Mouse (Mus musculus): ENCODE measurements around the gene Stx3.
A peak's percentile ranks its signal among the peaks of the same experiment; 100 is the strongest.

Stx3 gene

DNA sequence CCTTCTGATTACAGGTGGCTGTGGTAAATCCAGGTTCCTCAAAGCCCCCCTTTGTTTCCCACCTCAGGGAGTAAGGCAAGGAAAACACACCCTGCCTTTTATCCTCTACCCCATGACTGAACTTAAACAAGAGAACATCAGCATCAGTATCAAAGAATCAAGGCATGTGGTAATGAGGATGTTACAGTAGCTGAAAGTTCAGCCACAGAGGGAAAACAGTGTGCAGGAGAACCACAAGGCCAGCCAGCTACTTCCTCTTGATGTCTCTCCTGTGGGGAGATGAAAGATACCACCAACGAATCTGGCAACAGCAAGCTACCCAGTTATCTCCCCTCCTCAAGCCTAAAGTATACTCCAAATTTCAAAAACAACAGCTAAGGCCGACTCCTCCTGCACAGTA is 12.0 kb downstream of the Stx3 start:
- DNase-seq: no peak

DNA sequence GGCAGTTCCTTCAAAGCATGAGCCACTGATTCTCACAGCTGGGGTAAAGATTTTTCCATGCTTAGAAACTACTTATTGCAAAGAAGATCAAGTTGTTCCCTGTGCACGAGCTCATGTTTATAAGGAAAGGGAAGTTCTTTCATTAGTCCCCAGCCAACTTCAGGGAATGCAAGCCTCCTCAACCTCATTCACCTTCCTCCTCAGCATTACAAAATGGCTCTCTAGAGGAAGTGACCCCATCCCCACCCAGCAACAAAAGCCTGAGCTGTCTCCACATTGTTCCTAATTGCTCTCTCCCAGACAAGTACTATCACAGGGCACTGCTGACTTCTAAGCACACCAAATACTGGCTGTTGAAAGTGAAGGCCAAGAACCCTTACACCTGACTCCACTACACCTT is 14.8 kb downstream of the Stx3 start:
- no peak for DNase-seq

DNA sequence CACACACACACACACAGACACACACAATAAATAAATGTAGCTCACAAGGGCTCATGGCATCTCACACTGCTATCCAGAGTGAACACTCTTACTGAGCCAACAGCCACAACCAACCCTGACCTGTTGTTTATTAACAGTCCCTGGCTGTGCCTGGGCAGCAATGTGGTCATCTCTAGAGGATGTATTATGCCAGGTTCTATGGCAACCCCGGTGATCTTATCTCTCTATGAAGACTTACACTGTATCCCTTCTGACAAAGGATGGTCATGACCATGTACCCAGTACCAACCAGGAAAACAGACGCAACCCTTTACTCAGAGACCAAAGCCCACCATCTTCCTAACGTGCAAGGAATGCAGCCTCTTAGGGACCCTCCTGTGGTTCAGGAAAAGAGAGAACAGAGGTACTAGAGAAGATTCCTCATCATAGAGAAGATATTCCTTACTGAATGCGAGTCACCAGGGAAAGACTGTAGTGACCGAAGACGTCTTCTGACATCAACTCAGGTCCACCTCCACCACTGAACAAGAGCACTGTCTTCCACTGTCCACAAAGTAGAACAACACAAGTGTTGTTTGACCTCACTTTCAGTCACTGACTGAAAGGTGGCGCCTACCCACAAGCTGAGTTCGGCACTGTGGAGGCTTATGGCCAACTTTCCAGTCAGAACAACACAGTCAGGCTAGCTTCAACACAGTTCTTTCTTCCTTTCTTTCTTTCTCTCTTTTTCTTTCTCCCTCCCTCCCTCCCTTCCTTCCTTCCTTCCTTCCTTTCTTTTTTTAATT is 18.5 kb downstream of the Stx3 start:
- DNase-seq: no peak

DNA sequence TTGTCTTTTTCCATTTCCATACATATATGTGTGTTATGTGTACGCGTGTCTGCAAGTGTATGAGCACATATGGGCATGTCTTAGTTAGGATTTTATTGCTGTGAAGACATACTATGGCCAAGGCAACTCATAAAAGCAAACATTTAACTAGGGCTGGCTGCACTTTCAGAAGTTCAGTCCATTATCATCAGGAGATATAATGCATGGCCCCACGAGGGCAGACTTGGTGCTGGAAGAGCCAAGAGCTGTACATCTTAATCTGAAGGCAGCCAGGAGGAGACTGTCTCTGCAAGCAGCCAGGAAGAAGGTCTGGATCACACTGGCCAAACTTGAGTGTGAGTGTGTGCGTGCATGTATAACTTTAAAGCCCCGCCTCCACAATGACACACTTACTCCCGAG is 24.8 kb downstream of the Stx3 start:
- no peak for DNase-seq

DNA sequence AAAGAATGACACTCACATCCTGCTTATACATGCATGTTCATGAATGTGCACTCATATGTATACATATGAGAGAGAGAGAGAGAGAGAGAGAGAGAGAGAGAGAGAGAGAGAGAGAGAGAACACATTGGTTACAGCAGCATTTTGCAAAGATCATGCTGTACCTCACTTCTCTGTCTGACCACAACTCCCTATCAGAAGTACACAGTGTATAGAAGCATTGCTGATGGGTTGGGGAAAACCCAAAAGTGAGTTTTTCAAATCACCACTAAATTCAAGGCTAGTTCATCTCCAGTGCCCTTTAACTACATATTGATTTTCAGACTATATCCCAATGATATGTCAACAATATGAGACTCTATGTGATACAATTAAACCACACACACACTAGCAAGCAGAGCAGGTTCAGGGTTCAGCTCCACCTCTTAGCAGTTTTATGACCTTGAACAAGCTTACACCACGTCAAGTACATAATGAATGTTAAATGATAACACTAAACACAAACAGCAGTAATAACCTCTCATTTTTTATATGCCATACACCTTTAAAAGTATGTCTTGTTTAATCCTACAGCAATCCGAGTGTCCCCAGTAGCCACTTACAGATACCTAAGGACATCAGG is 25.4 kb downstream of the Stx3 start:
- DNase-seq: no peak

DNA sequence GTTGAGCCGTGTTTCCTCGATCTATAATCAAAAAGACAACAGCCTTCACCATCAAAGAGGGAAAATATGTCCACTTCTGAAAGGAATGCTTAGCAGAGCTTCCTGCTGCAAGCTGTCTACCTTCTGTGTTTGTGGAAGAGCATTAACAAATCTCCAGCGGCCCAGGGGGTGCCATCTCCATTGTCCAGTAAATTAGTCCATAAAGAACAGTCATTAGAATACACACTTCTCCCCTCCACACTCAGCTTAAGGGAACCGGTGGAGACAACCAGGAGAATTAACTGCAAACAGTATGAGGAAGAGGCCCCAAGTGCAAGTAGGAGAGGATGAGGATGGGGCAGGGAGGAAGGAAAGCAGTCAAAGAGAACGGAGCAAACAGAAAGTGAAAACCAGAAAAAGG is 27.4 kb downstream of the Stx3 start:
- DNase-seq: no peak

DNA sequence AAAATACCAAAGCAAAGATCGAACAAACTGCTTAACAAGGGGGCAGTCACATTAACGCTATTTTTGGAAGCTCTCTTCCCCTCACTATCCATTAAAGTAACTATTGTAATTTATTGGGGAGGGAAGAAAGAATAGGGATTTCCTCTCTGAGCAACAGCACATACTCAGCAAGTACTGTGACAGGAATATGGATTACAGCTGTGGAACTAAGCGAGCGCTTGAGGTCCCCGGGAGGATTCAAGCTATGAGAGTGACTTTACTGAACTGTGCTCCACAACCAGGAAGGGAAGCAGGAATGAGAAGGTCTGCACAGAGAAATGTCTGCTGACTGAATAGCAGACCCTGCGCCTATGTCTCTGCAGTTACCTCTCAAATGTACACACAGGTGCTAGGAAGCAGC is 30.3 kb downstream of the Stx3 start:
- no peak for DNase-seq

DNA sequence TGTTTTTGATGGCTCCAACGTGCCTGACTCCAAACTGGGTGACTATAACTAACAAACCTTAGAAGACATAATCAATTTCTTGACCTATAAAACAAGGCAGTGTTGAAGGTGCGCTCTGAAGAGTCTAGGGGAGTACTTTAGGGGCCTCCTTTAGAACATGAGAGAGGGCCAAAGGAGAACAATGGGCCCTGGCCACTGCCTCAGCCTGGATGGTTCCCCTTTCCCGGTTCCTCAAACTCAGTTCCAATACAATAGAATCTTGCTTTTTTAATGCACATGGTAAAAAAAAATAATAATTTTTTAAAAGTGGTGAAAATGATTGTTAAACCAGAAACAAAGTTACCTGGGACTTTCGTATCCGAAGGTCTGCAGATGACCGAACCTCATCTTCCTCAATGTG is 31.4 kb downstream of the Stx3 start:
- DNase-seq: no peak

DNA sequence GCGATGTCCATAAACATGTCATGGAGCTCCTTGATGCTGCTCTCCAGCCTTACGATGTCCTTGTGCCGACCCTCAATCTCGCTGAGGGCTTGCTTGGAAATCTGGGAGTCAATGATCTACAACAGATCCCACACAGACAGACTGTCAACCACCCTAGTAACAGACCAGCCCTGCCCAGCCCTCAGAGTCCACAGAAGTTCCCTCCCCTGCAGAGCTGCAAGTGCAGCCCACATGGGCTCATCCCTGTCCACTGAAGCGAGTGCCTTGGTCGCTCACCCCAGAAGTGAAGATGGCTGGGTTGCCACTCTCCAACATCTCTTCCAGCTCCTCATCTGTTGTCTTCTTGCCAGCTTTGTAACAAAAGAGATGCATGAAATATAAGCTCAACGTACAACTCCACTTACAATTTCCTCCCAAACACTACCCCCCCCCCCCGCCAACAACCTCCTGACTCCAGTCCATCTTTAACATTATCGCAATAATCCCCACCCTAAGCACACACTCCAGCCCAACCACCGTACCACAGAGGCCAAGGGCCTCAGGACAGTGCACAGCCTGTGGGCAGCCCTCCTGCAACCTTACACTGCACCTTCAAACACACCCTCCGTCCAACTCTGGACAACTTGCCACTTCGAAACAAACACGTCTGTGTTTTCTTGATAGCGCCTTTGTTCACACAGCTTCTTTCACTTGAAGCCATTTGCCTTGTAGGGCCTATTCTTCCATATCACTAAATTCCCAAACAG is 33.6 kb downstream of the Stx3 start:
- no peak for DNase-seq

DNA sequence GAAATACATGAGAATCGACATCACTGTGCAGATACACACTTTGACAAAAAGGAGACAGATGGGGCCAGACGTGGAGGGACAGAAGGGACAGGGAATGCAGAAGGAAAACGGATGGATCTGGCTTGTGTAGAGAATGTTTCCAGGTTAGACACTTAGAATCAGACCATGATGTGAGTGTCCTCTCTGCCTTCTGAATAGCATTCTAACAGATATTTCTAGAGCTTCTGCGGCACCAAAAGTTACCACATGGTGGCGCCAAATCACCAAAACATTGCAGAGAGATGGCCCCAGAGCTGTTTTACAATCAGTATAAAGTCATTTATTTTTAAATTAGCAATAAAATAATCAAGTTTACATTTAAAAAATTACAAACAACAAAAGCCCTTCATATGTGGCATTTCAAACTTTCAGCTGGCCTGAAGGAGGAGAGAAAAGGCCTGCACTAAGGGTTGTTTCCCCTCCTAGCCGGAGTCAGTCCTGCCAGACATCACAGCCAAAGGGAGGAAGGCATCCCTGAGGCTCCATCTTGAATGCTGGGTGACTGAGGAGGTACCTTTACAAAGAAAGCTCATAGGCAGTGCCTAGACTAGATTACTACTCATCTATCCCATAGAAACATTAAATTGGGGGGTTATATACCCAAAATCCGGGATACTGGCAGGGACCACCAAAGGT is 41.9 kb downstream of the Stx3 start:
- peak; percentile 26 to 68 for DNase-seq

DNA sequence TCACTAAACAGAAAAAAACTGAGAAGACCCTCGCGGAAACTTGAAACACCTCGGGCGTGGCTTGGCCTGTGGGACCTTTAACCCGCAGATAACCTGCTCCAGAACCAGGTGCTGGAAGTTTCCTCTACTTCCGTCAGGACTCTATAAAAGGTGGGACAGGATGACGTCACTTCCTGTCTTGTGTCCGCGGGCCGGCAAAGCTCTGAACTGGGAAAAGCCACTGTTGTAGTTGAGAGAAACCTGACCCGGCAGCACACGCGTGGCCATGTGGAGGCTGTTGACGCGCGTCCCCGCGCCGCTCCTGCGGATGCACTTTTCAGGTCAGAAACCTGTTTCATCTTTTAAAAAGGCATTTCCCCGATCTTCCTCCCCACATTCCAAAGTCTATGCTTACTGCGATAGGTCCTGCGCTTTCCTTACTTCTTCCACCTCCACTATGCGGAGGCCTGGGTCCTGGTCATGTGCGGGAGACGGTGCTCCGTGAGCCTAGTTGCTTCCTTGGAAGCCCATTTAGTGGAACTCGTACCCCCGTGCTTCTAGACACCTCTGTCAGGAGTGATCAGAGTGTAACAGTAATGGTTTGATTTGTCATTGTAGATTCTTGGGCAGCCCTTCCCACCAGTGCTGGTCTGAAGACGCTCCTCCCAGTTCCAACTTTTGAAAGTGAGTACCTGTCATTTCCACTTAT is 48.9 kb downstream of the Stx3 start, which contains the start of gene Mrpl16:
Mrpl16 (plus strand) TSS at position 187 of the 688 bp plus-strand sequence.
- peak; percentile 66 to 83 for DNase-seq

DNA sequence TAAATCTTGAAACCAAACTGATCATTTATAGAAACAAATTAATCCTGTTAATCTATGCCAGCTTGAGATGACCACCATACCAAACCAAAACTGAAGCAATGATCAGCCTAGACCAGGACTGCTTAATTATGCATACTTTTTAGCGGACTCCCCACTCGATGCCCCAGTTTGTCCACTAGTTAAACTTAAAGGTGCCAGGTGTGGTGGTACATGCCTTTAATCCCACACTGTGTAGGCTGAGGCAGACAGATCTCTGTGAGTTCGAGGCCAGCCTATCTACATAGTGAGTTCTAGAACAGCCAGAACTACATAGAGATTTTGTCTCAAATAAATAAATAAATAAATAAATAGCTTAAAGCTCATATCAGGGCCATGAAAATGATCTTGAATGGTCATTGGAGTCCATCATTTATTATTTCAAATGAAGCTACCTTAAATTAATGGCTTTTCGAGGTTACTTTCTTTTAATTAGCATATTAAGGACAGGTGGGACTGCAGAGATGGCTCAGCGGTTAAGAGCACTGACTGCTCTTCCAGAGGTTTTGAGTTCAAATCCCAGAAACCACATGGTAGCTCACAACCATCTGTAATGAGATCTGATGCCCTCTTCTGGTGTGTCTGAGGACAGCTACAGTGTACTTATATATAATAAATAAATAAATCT is 49.8 kb downstream of the Stx3 start:
- no peak for DNase-seq

DNA sequence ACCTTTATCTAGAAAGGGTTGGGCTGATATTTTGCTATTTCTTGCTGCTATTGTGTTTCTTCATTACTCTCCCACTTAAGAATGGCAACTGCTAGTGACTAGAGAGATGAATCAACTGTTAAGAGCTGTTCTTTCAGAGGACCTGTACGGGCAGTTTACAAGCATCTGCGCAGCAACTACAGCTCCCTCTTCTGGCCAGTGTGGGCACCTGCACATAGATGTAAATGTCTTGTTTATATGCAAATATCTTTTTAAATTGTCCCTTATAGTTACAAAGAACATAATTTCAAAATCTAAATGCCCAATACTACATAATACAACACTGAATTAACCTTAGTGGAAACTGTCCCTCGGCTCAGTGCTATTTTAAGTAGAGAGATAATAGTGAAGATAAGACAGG is 51.0 kb downstream of the Stx3 start:
- no peak for DNase-seq

DNA sequence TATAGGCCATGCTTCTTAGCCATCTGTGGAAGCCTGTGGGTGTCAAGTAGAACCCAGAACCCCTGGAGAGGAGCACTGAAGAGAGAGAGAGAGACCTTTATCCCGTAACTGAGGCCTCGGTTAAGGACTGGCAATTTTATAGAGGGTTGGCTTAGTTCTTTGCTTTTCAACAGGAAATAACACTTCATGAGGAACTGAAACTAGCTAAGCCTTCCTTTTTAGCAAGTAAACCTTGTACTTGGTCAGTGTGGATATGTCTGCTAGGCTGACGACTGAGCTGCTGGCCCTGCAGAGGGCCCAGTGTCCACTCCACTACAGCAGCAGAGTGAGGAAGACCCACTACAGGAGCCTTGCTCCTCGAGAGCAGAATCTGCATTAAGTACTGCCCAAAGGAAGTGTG is 52.8 kb downstream of the Stx3 start:
- DNase-seq: peak in 1 of 2 experiments; percentile 37

DNA sequence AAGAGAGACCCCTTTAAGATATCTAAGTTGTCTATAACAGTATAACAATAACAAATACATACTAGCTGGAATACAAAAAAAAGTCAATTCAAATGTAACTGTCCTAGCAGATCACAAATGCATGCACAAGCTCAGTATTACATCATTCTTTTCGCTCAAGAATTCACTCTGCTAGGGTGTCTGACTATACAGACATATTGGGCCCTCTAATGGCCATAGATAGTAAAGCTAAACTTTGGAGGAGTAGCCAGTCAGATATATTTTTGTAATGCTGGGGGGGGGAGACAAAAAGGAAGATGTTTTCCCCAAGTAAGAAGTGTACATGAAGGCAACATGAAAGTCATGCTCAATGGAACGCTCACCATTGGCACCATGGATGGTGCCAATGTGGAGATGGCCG is 54.1 kb downstream of the Stx3 start:
- no peak for DNase-seq

DNA sequence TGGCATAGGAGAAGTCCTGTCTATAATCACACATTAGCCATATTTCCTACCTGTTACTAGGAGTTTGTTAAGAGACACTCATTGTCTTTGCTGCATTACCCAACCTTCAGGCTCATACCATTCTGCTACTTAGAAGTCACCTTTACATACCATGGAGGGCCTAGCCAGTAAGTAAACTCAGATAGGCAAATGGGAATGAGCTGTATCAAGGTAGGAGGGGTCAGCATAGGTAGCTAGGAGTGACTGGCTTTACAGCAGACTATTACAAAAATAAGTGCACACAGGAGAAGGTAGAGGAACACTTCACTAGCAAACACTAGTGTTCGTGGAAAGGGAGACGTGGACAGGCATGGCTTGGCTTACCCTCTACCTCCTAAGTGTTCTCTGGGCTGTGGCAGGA is 71.9 kb downstream of the Stx3 start, which contains the start of gene Gif:
Gif (plus strand) TSS at position 257 of the 400 bp plus-strand sequence.
- DNase-seq: no peak

DNA sequence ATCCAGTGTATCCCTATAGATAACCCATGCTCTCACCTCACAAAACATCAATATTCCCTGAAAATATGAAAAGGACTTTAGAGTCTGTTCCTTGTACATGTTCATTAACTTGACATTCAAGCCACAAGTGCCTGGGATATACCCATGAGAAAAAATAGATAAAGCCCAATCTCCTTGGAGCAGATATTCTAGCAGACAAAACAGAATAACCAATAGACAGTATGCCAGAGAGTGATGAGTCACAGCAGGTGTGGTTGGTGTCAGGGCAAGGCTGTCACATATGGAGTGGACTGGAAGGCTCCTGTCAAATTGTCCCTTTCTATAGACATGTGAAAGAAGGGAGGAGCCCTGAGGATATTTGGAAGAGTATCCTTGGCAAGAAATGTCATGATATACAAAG is 73.5 kb downstream of the Stx3 start:
- DNase-seq: no peak

DNA sequence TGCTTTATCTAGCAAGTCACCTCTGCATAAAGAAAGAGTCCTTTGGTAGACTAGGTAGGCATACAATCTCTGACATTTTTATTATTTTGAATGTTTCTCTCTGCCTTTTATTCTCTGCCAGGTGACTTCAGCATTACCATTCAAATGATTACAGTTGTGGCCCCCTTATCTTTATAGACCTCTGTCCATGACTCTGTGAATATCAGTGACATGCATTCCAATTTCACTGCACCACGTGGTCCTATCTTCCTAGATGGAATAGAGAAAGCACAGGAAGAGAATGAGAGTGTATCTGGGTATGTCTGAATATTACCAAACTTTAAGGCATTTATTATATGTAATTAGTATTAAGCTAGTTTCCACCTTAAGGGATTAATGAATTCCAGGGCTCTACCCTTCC is 82.7 kb downstream of the Stx3 start:
- no peak for DNase-seq

DNA sequence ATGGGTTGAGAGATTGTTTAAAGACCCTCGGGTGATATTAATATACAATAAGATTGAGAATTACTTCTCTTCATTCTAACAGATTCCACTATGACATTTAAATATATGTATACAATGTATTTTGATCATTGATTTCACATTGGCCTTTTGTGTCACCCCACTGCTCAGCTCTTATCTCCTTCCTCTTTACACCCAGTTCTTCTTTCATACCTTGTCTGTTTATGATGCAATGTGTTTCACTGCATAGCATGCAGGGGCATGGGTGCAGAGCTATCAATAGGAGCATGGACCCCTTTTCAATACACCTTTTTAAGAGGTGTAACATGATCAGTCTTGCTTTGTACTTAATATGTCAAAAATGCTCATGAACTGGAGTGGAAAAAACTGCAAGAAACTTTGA is 88.9 kb downstream of the Stx3 start:
- DNase-seq: no peak

DNA sequence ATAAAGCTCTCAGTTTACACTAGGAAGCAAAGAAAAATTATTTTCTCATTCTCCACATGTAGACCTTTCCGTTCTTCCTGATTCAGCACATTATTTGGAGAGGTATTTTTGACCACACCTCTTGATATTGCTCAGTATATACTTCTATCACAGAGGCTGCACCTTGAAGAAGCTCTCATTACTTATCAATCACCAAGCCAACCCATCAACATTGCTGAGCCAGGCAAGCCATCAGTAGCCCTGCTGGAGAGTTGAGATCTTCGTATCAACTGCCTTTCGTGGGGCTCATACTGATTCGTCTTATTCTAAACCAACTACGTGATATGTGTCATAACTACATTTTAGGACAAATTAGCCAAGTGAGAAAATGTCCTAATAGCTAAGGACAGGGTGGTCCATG is 91.9 kb downstream of the Stx3 start:
- no peak for DNase-seq

DNA sequence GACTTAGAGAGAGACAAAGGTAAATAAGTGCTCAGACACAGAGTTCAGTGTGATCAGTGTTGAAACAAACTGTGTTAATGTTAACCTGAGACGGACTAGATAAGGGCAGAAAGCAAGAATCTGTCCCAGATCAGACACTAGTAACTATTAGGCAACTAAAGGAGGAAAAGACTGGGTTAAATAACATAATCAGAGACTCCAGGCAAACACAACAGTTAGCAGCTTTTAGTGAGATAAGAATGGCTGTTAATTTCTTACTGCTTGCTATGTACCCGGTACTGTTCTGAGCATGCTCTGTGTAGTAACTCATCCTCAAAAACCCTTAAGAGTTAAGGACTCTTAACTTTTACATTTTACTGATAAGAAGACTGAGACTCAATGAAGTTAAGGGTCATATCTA is 93.3 kb downstream of the Stx3 start:
- DNase-seq: no peak

All from spleen, adult 18-20 months (tissue).